Mouse (Mus musculus) embryonic facial prominence, embryonic 14.5 days (tissue): ENCODE measurements around the gene Nvl. TPM values are rescaled to one million over a fixed set of nuclear protein-coding genes. Genes with fewer than 3 reads are reported as not detected.

Experiments
- ATAC-seq: fragments of 200-750 bp; cut with Nextera tagmentation; 2 replicates; pipeline ENCODE4 v1.8.0; 2017; ENCODE audit warnings: low read depth, moderate number of reproducible peaks, moderate TSS enrichment
- DNase-seq: peaks from one replicate; pipeline ENCODE4 v3.0.0-alpha.2; 2015; ENCODE audit warnings: low spot score
- H3K27ac ChIP-seq: fragments of 300-500 bp; sonication (generic); replicated peaks from 2 replicates; pipeline ENCODE4 v1.5.1; 2014; ENCODE audit warnings: low read depth, mild to moderate bottlenecking, low read length, moderate library complexity
- H3K27me3 ChIP-seq: fragments of 300-500 bp; sonication (generic); replicated peaks from 2 replicates; pipeline ENCODE4 v1.6.1; 2014; ENCODE audit warnings: low read length; ENCODE audit not compliant: control insufficient read depth, insufficient read depth
- H3K36me3 ChIP-seq: fragments of 300-500 bp; sonication (generic); 2 replicates; pipeline ENCODE4 v1.6.1; 2014; ENCODE audit warnings: low read length, mixed read lengths; ENCODE audit not compliant: control insufficient read depth, insufficient read depth
- H3K4me1 ChIP-seq: fragments of 300-500 bp; sonication (generic); 2 replicates; pipeline ENCODE4 v1.6.1; 2014; ENCODE audit warnings: antibody characterized with exemption, low read length; ENCODE audit not compliant: control insufficient read depth, insufficient read depth
- H3K4me2 ChIP-seq: fragments of 300-500 bp; sonication (generic); 2 replicates; pipeline ENCODE4 v1.6.1; 2014; ENCODE audit warnings: low read depth, mild to moderate bottlenecking, low read length, moderate library complexity, mixed read lengths
- H3K4me3 ChIP-seq: fragments of 300-500 bp; sonication (generic); 2 replicates; pipeline ENCODE4 v1.5.1; 2014; ENCODE audit warnings: low read depth, mild to moderate bottlenecking, low read length
- H3K9ac ChIP-seq: fragments of 300-500 bp; sonication (generic); 2 replicates; pipeline ENCODE4 v1.6.1; 2014; ENCODE audit warnings: low read depth, mild to moderate bottlenecking, low read length, moderate library complexity, mixed read lengths
- H3K9me3 ChIP-seq: fragments of 300-500 bp; sonication (generic); 2 replicates; pipeline ENCODE4 v1.6.1; 2016; ENCODE audit warnings: low read length; ENCODE audit not compliant: control insufficient read depth
- WGBS: fragments of 180-500 bp; shearing (Covaris S2); extraction: QIAGEN DNeasy Blood & Tissue Kit; methylation state at CpG from one replicate; pipeline ENCODE4 v1.1.7; 2014; 5-methylcytosine and 5-hydroxymethylcytosine counted together
- polyA plus RNA-seq: library from polyadenylated mRNA; unstranded; fragments of >200 nt; fragmentation: Nextera tagmentation; extraction: Ambion mirVana; gene quantifications from 2 replicates; pipeline ENCODE4 v1.2.1, GENCODE M21; 2014

Nvl gene
- polyA plus RNA-seq, 1 experiment from 2014 or later, result 28.7 TPM

DNA sequence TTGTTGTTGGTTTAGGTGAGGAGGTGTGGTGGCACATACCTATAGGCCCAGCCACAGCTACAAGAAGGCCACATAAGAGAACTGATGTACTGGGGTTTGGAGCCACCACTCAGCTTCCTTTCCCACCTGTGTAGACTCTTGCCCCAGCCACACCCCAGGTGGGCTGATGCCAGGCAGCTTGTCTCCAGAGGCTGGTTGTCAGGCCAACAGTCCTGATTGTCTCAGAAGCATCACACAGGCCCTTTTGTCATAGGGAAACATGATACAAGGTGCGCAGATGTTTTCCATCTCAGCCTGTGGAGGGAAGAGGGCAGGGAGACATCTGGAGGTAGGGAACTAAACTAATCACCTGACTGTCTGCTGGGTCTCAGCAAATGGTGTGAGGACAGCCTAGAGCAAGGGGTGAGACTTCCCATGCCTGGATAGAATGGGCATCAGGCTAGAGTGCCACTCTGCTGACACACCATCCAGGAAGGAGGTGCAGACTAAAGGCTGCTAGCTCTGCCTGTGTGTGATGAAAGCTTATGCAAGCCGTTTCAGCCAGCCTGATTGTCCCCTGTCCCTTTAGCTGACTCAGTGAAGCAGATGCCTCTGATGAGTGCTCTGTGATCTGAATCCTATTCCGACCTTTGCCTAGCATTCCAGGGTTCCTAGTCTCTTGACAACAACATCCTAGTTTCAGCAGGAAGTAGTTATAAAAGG is 82.1 kb downstream of the Nvl start:
- H3K4me1 ChIP-seq, result no peaks in the 10 kb centered on the region
- H3K27me3 ChIP-seq, result no peaks in the 10 kb centered on the region
- WGBS, result 34% methylated on average over 3 of the region's 3 CpGs

DNA sequence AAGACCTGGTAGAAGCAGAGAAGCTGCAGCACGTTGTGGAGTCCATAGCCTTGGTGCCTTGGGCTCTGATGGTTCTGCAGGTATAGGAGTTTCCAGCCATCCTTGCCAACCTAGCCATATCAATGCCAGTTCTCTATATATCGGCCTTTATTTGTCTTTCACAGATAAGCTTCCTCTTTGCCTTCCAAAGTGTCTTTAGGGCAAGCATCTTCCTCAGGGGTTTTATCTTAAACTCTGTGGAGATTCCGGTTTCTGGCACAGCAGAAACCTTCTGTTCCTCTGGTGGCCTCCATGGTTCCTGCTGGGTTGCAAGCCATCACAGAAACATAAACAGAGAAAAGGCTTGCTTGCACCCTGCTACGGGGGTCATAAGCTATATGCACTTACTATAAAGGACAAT is 91.1 kb downstream of the Nvl start:
- no peak overlapping the region for H3K4me3 ChIP-seq
- H3K27me3 ChIP-seq, result no peaks in the 10 kb centered on the region
- H3K36me3 ChIP-seq, result no peaks in the 10 kb centered on the region
- 83% methylated on average over 4 of the region's 4 CpGs for WGBS
- DNase-seq (no peak), ATAC-seq (no peak)
- H3K4me1 ChIP-seq, result no peaks in the 10 kb centered on the region
- H3K4me2 ChIP-seq, result no peak overlapping the region
- no peak overlapping the region for H3K9ac ChIP-seq
- H3K27ac ChIP-seq, result no peak overlapping the region
- no peaks in the 10 kb centered on the region for H3K9me3 ChIP-seq

More for the DNA sequence above, 82.1 kb downstream of the Nvl start:
- Histone ChIP-seq H3K4me2 (no peak overlapping the region), H3K9ac (no peak overlapping the region), H3K4me3 (no peak overlapping the region), H3K9me3 (no peaks in the 10 kb centered on the region), H3K36me3 (no peaks in the 10 kb centered on the region), H3K27ac (no peak overlapping the region)
- ATAC-seq (peak; percentile 62; the same call in 1 of the 2 replicates), DNase-seq (peak; percentile 45)

DNA sequence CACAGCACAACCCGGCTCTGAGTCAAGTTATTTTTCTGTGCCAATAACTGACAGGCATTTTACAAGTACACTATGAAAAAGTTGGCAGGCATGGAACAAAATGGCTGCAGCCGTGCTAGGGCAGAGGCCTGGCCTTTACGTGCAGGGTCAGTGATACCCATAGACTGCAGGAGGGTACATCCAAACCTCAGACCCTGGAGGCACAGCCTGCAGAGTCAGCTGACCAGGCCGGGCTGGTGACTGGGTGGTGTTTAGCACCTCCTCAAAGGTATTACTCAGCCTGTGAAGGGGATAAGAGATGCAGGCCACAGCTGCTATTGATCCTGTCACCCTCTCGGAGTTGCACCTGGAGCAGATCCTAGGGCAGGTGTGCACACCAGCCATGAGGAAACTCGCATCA is 93.1 kb downstream of the Nvl start, which contains the start of gene 9130409I23Rik:
Gene 9130409I23Rik, plus strand, starts transcription at position 301 of the 400 bp plus-strand sequence.
- no peaks in the 10 kb centered on the region for H3K27me3 ChIP-seq
- no peak within 1 kb of the TSS for H3K27ac ChIP-seq
- no peak within 1 kb of the TSS for H3K4me3 ChIP-seq
- DNase-seq (no peak), ATAC-seq (no peak)
- H3K36me3 ChIP-seq, result no peaks in the 10 kb centered on the region
- no peak within 1 kb of the TSS for H3K9ac ChIP-seq
- H3K4me2 ChIP-seq, result no peak within 1 kb of the TSS
- no peaks in the 10 kb centered on the region for H3K4me1 ChIP-seq
- 83% methylated on average over 6 of the region's 6 CpGs for WGBS
- no peaks in the 10 kb centered on the region for H3K9me3 ChIP-seq

DNA sequence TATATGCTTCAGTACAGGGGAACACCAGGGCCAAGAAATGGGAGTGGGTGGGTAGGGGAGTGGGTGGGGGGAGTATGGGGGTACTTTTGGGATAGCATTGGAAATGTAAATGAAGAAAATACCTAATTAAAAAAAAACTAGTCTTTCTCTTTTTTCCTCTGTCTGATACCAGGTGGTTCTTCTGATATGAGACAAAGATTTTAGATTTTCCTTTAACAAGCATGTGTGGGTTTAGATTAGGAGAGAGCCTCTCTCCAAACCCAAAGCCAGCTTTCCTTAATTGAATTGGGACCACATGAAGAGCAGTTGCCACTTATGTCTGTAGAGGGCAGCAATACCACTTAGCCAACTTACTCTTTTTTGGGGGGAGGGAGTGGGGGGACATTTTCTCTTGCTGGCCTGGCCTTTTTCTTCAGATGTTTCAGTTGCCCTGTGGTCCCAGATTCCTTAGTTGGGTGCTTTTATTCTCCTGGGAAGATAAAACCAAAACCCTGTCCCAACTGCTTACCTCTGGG is 94.6 kb downstream of the Nvl start:
- Histone ChIP-seq H3K4me3 (no peak overlapping the region), H3K4me2 (no peak overlapping the region), H3K27ac (no peak overlapping the region), H3K9ac (no peak overlapping the region), H3K9me3 (no peaks in the 10 kb centered on the region), H3K4me1 (no peaks in the 10 kb centered on the region), H3K27me3 (no peaks in the 10 kb centered on the region), H3K36me3 (no peaks in the 10 kb centered on the region)
- ATAC-seq, result no peak
- no peak for DNase-seq

- H3K9me3 ChIP-seq, result no peaks in the 10 kb centered on the region
- H3K9ac ChIP-seq, result no peak overlapping the region
- WGBS, result 62% methylated on average over 1 of the region's 1 CpGs
- no peaks in the 10 kb centered on the region for H3K4me1 ChIP-seq
- no peak overlapping the region for H3K4me3 ChIP-seq
- DNase-seq (no peak), ATAC-seq (no peak)
- no peak overlapping the region for H3K27ac ChIP-seq
- no peaks in the 10 kb centered on the region for H3K36me3 ChIP-seq
- no peak overlapping the region for H3K4me2 ChIP-seq
- no peaks in the 10 kb centered on the region for H3K27me3 ChIP-seq
These were observed 96.5 kb downstream of the Nvl start for GRCm38 (mm10) chr1:181047520-181047919.

GRCm38 (mm10) chr1:181039652-181040051 is 104.4 kb downstream of the Nvl start:
- H3K9ac ChIP-seq, result no peak overlapping the region
- 11% methylated on average over 4 of the region's 4 CpGs for WGBS
- ATAC-seq, result no peak
- H3K4me1 ChIP-seq, result no peaks in the 10 kb centered on the region
- peak; percentile 67 for DNase-seq
- H3K9me3 ChIP-seq, result no peaks in the 10 kb centered on the region
- H3K27ac ChIP-seq, result no peak overlapping the region
- H3K27me3 ChIP-seq, result no peaks in the 10 kb centered on the region
- H3K36me3 ChIP-seq, result no peaks in the 10 kb centered on the region
- no peak overlapping the region for H3K4me3 ChIP-seq
- peak overlapping the region; percentile 21; the same call in 1 of the 2 replicates for H3K4me2 ChIP-seq

DNA sequence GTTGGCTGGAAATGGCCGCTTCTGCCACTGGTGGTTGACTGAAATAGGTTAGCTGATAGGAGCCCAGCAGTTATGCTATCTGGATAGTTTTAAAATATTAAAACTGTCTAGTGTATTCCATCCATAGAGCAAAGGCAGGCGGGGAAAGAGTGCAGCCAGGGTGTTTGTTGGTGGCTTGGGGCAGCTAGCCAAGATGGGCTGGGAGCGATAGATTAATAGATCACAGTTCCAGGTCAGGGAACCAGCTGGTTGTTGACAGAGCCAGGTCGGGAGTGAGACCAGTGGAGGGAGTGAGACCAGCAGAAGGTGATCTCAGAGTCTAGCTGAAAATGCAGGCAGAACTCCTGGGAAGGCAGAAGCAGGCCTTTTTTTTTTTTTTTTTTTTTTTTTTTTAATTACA is 106.4 kb downstream of the Nvl start:
- Histone ChIP-seq H3K27ac (no peak overlapping the region), H3K4me2 (no peak overlapping the region), H3K9ac (no peak overlapping the region), H3K4me3 (no peak overlapping the region), H3K36me3 (no peaks in the 10 kb centered on the region), H3K9me3 (no peaks in the 10 kb centered on the region), H3K27me3 (no peaks in the 10 kb centered on the region), H3K4me1 (no peaks in the 10 kb centered on the region)
- ATAC-seq, result no peak
- DNase-seq, result no peak
- 68% methylated on average over 4 of the region's 4 CpGs for WGBS
